Mouse (Mus musculus) lung, postnatal 10 days (tissue): Measurements from ENCODE around the gene Tm6sf1.

Experiments used
- DNase-seq: peaks from one replicate; pipeline ENCODE4 v3.0.0; 2021

The Tm6sf1 gene

GRCm38 (mm10) chr7:81851706-81852105 is 7.1 kb upstream of the Tm6sf1 start:
- DNase-seq = no peak

- no peak for DNase-seq
Observed at GRCm38 (mm10) chr7:81854568-81855307, 4.1 kb upstream of the Tm6sf1 start.

GRCm38 (mm10) chr7:81855694-81856093 is 3.1 kb upstream of the Tm6sf1 start, which contains the start of gene Gm10160:
Gene Gm10160, minus strand, starts transcription at chr7:81855794.
- DNase-seq = no peak

GRCm38 (mm10) chr7:81856221-81856620 is 2.6 kb upstream of the Tm6sf1 start:
- DNase-seq = no peak

- DNase-seq = no peak
Observed at GRCm38 (mm10) chr7:81858236-81858635, 565 bp upstream of the Tm6sf1 start.

- DNase-seq = peak; percentile 45
Observed at GRCm38 (mm10) chr7:81860071-81860470, 1.3 kb downstream of the Tm6sf1 start.

- DNase-seq = no peak
Observed at GRCm38 (mm10) chr7:81860996-81861395, 2.2 kb downstream of the Tm6sf1 start.

- no peak for DNase-seq
Observed at GRCm38 (mm10) chr7:81861461-81861860, 2.7 kb downstream of the Tm6sf1 start.

- DNase-seq = no peak
Observed at GRCm38 (mm10) chr7:81861921-81862320, 3.1 kb downstream of the Tm6sf1 start.

- peak; percentile 60 for DNase-seq
Observed at GRCm38 (mm10) chr7:81862587-81863583, 4.1 kb downstream of the Tm6sf1 start.

GRCm38 (mm10) chr7:81864552-81864951 is 5.8 kb downstream of the Tm6sf1 start:
- no peak for DNase-seq

- DNase-seq = no peak
Observed at GRCm38 (mm10) chr7:81865937-81866336, 7.1 kb downstream of the Tm6sf1 start.

- DNase-seq = no peak
Observed at GRCm38 (mm10) chr7:81867231-81867930, 8.6 kb downstream of the Tm6sf1 start.

GRCm38 (mm10) chr7:81868158-81868557 is 9.4 kb downstream of the Tm6sf1 start:
- peak; percentile 78 for DNase-seq

- no peak for DNase-seq
Observed at GRCm38 (mm10) chr7:81872493-81873013, 13.8 kb downstream of the Tm6sf1 start.

GRCm38 (mm10) chr7:81873807-81874206 is 15.0 kb downstream of the Tm6sf1 start:
- no peak for DNase-seq

GRCm38 (mm10) chr7:81874636-81875035 is 15.8 kb downstream of the Tm6sf1 start:
- peak; percentile 62 for DNase-seq

GRCm38 (mm10) chr7:81875372-81875771 is 16.6 kb downstream of the Tm6sf1 start:
- DNase-seq = no peak

GRCm38 (mm10) chr7:81880286-81880685 is 21.5 kb downstream of the Tm6sf1 start:
- no peak for DNase-seq

GRCm38 (mm10) chr7:81880797-81881196 is 22.0 kb downstream of the Tm6sf1 start:
- DNase-seq = no peak

- DNase-seq = no peak
Observed at GRCm38 (mm10) chr7:81881600-81881999, 22.8 kb downstream of the Tm6sf1 start.

GRCm38 (mm10) chr7:81885128-81885527 is 26.3 kb downstream of the Tm6sf1 start:
- no peak for DNase-seq

- no peak for DNase-seq
Observed at GRCm38 (mm10) chr7:81899361-81899760, 40.6 kb downstream of the Tm6sf1 start.
